Mouse (Mus musculus) C2C12 (cell line): ENCODE results near the gene Htra3. TPM values are rescaled to one million over a fixed set of nuclear protein-coding genes. Genes with fewer than 3 reads are reported as not detected.

Source experiments
- H3K27me3 ChIP-seq: one replicate; pipeline ENCODE4 v1.6.1; 2011; ENCODE audit not compliant: control insufficient read depth, insufficient read depth, insufficient read length
- H3K36me3 ChIP-seq: one replicate; pipeline ENCODE4 v1.6.1; 2011; ENCODE audit not compliant: control insufficient read depth, insufficient read depth
- H3K4me3 ChIP-seq: one replicate; pipeline ENCODE4 v1.5.1; 2011; ENCODE audit warnings: mild to moderate bottlenecking, control low read depth; ENCODE audit not compliant: poor library complexity, insufficient read depth, severe bottlenecking
- H3K79me2 ChIP-seq: one replicate; pipeline ENCODE4 v1.6.1; 2011; ENCODE audit not compliant: control insufficient read depth, insufficient read depth
- H3K79me3 ChIP-seq: one replicate; pipeline ENCODE4 v1.6.1; 2011; ENCODE audit warnings: low read depth, control low read depth
- H3ac ChIP-seq: one replicate; pipeline ENCODE3; 2011; ENCODE audit warnings: low read depth; ENCODE audit not compliant: control insufficient read depth, insufficient read length
- CEBPB ChIP-seq: IDR thresholded peaks from one replicate; pipeline ENCODE4 v1.6.1; 2011; ENCODE audit warnings: low read depth, mild to moderate bottlenecking, control low read depth, moderate library complexity
- CTCF ChIP-seq: IDR thresholded peaks from one replicate; pipeline ENCODE4 v1.5.1; 2011; ENCODE audit not compliant: control insufficient read depth, insufficient read depth, insufficient read length
- FOSL1 ChIP-seq: IDR thresholded peaks from one replicate; pipeline ENCODE4 v1.8.0; 2011; ENCODE audit warnings: mild to moderate bottlenecking, low read length; ENCODE audit not compliant: poor library complexity, insufficient read depth, severe bottlenecking
- MAX ChIP-seq: IDR thresholded peaks from one replicate; pipeline ENCODE4 v1.6.1; 2011; ENCODE audit warnings: mild to moderate bottlenecking, control low read depth
- MYOD1 ChIP-seq: IDR thresholded peaks from one replicate; pipeline ENCODE4 v1.6.1; 2011; ENCODE audit warnings: low read depth; ENCODE audit not compliant: control insufficient read depth, insufficient read length
- MYOG ChIP-seq: IDR thresholded peaks from one replicate; pipeline ENCODE4 v1.6.1; 2011; ENCODE audit not compliant: control insufficient read depth, insufficient read length; ENCODE audit errors: extremely low read depth
- USF1 ChIP-seq: IDR thresholded peaks from one replicate; pipeline ENCODE4 v1.6.1; 2011; ENCODE audit warnings: low read depth, mild to moderate bottlenecking, control low read depth, moderate library complexity
- long read RNA-seq, 2 experiments: library from polyadenylated mRNA; unstranded; transcript quantifications; one replicate each; pipeline ENCODE4 v2.0.0; 2019 to 2020
- polyA plus RNA-seq: library from polyadenylated mRNA; unstranded; fragments of >200 nt; fragmentation: generic; extraction: Trizol; gene quantifications from one replicate; pipeline ENCODE4 v1.2.1, GENCODE M21; 2012; ENCODE audit warnings: missing spikeins

The Htra3 gene
- polyA plus RNA-seq = 12.0 TPM
- long read RNA-seq, experiment 1, partial matches to known transcripts = 10 of 19 reads
- long read RNA-seq, experiment 1, other reads (novel, unspliced or antisense) = 9 of 19 reads
- long read RNA-seq, experiment 2, partial matches to known transcripts = 0 of 2 reads
- long read RNA-seq, experiment 2, other reads (novel, unspliced or antisense) = 1 of 2 reads

- Histone ChIP-seq H3K79me2 (no peaks in the 10 kb centered on the region), H3K27me3 (peaks cover 4% of the 10 kb centered on the region), H3K36me3 (no peaks in the 10 kb centered on the region), H3K79me3 (no peaks in the 10 kb centered on the region), H3ac (no peak within 1 kb of the TSS), H3K4me3 (no peak within 1 kb of the TSS)
- no peak for TF ChIP-seq CTCF
- TF ChIP-seq MYOD1 = no peak
- TF ChIP-seq MAX = no peak
- TF ChIP-seq CEBPB = no peak
- TF ChIP-seq FOSL1 = no peak
- TF ChIP-seq MYOG = no peak
- TF ChIP-seq USF1 = no peak
Measured at GRCm38 (mm10) chr5:35679256-35680155, at the start of gene Htra3. Gene Htra3, minus strand, starts transcription at chr5:35679782.

DNA sequence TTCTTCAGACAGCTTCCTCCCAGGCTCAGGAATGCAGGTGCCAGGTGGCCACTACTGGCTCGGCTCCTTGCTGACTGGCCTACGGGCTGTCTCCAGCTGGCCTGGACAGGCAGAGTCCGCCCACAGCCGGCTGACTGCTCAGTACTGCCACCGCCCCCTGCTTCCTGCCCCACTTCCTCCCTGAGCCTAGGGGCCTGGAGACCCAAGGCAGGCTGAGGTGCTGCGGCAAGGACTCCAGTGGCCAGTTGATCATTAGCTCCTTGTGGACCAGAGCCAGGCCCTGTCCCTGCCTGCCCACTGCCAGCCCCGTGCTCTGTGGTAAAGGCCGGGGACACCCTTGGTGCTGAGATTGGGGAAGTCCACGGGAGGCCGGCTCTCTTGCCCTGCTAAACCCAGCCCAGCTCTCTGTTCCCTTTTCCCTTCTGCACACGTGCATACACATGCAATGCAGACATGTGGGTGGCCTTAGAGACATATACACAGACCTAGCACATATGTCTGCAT lies 49.4 kb upstream of the Htra3 start:
- Histone ChIP-seq H3ac (no peak overlapping the region), H3K79me2 (no peaks in the 10 kb centered on the region), H3K27me3 (peaks cover 14% of the 10 kb centered on the region), H3K4me3 (no peak overlapping the region), H3K79me3 (no peaks in the 10 kb centered on the region), H3K36me3 (no peaks in the 10 kb centered on the region)
- no peak for TF ChIP-seq CTCF
- TF ChIP-seq MAX = no peak
- TF ChIP-seq USF1 = no peak
- TF ChIP-seq CEBPB = no peak
- no peak for TF ChIP-seq FOSL1
- no peak for TF ChIP-seq MYOG
- no peak for TF ChIP-seq MYOD1

DNA sequence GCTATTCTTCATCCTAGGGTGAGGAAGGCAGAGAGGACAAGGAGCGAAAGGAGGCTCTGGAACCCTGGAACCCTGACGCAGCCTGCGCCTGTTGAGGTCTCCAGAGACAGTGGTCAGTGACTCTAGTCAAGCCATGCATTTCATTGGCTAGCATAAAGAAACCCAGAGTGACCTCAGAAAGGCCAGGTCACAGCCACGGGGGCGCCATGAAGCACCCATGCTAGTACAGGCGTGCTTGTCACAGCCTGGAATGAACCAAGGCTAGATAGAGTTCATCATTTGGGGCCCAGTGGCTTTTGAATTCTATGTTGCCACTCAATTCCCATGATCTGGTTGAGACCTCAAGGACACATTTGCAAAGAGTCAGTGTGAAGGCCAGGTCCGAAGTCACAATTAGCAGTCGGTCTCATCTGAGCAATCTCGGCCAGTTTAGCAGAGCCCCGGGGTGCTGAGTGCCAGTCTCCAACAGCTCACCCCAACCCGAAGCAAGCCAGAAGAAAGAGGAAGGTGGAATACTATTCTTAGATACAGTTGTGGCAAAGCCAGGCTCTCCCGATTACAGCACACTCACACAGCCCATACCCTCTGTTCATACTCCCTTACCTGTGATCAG lies 48.9 kb upstream of the Htra3 start:
- peaks cover 8% of the 10 kb centered on the region for H3K27me3 ChIP-seq
- no peak overlapping the region for H3K4me3 ChIP-seq
- TF ChIP-seq USF1 = no peak
- TF ChIP-seq MYOG = no peak
- TF ChIP-seq CEBPB = no peak
- TF ChIP-seq MYOD1 = no peak
- TF ChIP-seq FOSL1 = no peak
- no peaks in the 10 kb centered on the region for H3K36me3 ChIP-seq
- H3ac ChIP-seq = no peak overlapping the region
- no peaks in the 10 kb centered on the region for H3K79me3 ChIP-seq
- no peaks in the 10 kb centered on the region for H3K79me2 ChIP-seq

DNA sequence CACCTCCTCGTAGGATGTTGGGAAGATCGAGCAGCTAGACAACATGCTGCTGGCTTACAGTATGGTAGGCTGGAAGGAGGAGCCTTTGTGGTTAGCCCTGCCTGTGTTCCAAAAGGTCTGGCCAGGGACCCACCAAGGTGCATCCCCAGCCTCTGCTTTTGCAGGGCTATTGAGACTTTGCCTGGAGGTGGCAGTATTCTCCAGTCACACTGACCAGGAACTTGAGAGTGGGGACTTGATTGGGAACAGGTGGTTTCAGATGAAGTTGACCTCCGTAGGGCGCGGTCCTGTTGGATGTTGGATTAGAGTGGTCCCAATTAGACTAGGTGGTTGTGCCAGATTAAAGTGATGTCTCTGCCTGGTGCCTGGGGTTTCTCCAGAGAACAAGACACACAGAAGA lies 47.9 kb upstream of the Htra3 start:
- Histone ChIP-seq H3K79me3 (no peaks in the 10 kb centered on the region), H3ac (no peak overlapping the region), H3K4me3 (no peak overlapping the region), H3K79me2 (no peaks in the 10 kb centered on the region), H3K27me3 (peaks cover 2% of the 10 kb centered on the region), H3K36me3 (no peaks in the 10 kb centered on the region)
- TF ChIP-seq MAX (no peak), USF1 (no peak), MYOG (no peak), CEBPB (no peak), CTCF (no peak), MYOD1 (no peak), FOSL1 (no peak)

DNA sequence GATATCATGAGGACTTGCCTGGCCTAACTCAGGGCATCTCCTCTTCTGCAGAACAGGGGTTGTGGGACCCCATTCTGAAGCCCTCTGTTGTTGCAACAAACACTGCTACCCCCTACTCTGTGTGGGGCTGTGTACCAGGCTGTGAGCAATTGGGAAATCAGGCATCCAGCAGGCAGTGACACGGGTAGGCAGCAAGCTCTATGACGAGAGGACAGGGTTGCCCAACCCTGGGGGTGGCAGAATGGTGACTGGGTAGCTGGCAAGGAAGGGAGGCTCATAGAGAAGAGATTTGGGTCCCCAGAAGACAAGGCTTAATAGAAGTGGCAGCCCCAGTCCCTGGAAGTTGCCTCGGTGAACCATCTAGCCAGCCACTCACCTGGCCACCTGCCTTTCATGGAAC lies 46.3 kb upstream of the Htra3 start:
- H3K27me3 ChIP-seq = no peaks in the 10 kb centered on the region
- no peak for TF ChIP-seq CEBPB
- no peak for TF ChIP-seq FOSL1
- TF ChIP-seq USF1 = no peak
- no peak for TF ChIP-seq MYOG
- no peak for TF ChIP-seq MAX
- no peak for TF ChIP-seq CTCF
- TF ChIP-seq MYOD1 = no peak
- H3K36me3 ChIP-seq = no peaks in the 10 kb centered on the region
- no peaks in the 10 kb centered on the region for H3K79me2 ChIP-seq
- no peak overlapping the region for H3K4me3 ChIP-seq
- H3ac ChIP-seq = no peak overlapping the region
- no peaks in the 10 kb centered on the region for H3K79me3 ChIP-seq
